Mouse (Mus musculus) forebrain, postnatal 0 days (tissue): Measurements from ENCODE around the gene Sema4d. TPM values are rescaled to one million over a fixed set of nuclear protein-coding genes. Genes with fewer than 3 reads are reported as not detected.

Experiments
- ATAC-seq: fragments of 200-750 bp; cut with Nextera tagmentation; 2 replicates; pipeline ENCODE4 v1.8.0; 2017; ENCODE audit warnings: mild to moderate bottlenecking, moderate library complexity
- DNase-seq: peaks from one replicate; pipeline ENCODE4 v3.0.0-alpha.2; 2015
- H3K27ac ChIP-seq: fragments of 300-500 bp; sonication (generic); 2 replicates; pipeline ENCODE4 v1.5.1; 2014; ENCODE audit warnings: low read depth, mild to moderate bottlenecking, antibody characterized with exemption, low read length, moderate library complexity, mixed read lengths
- H3K27me3 ChIP-seq: fragments of 300-500 bp; sonication (generic); 2 replicates; pipeline ENCODE4 v1.6.1; 2014; ENCODE audit warnings: mild to moderate bottlenecking, low read length, mixed read lengths; ENCODE audit not compliant: insufficient read depth
- H3K36me3 ChIP-seq: fragments of 300-500 bp; sonication (generic); 2 replicates; pipeline ENCODE4 v1.6.1; 2014; ENCODE audit warnings: mild to moderate bottlenecking, moderate library complexity; ENCODE audit not compliant: insufficient read depth
- H3K4me1 ChIP-seq: fragments of 300-500 bp; sonication (generic); 2 replicates; pipeline ENCODE4 v1.6.1; 2014; ENCODE audit warnings: antibody characterized with exemption; ENCODE audit not compliant: insufficient read depth
- H3K4me2 ChIP-seq: fragments of 300-500 bp; sonication (generic); 2 replicates; pipeline ENCODE4 v1.6.1; 2014; ENCODE audit warnings: low read depth, mild to moderate bottlenecking, moderate library complexity
- H3K4me3 ChIP-seq: fragments of 300-500 bp; sonication (generic); 2 replicates; pipeline ENCODE4 v1.5.1; 2014; ENCODE audit warnings: low read depth, low read length, mixed read lengths
- H3K9ac ChIP-seq: fragments of 300-500 bp; sonication (generic); 2 replicates; pipeline ENCODE4 v1.6.1; 2014; ENCODE audit warnings: mild to moderate bottlenecking
- H3K9me3 ChIP-seq: fragments of 300-500 bp; sonication (generic); 2 replicates; pipeline ENCODE4 v1.6.1; 2016; ENCODE audit warnings: low read length
- CTCF ChIP-seq: sonication (generic); IDR thresholded peaks from 2 replicates; pipeline ENCODE4 v1.5.1; 2016; ENCODE audit warnings: antibody characterized with exemption, control low read depth, low read depth
- WGBS: fragments of 180-500 bp; shearing (Covaris S2); extraction: QIAGEN DNeasy Blood & Tissue Kit; methylation state at CpG from one replicate; pipeline ENCODE4 v1.1.7; 2014; 5-methylcytosine and 5-hydroxymethylcytosine counted together
- polyA plus RNA-seq: library from polyadenylated mRNA; unstranded; fragments of >200 nt; fragmentation: Nextera tagmentation; extraction: Ambion mirVana; gene quantifications from 2 replicates; pipeline ENCODE4 v1.2.1, GENCODE M21; 2015
- total RNA-seq: library from RNA; depleted of rRNA; stranded (reverse); fragments of >200 nt; gene quantifications from 2 replicates; pipeline ENCODE4 v1.2.3, GENCODE M21; 2014

Gene Sema4d
- total and polyA plus RNA-seq, 2 experiments from 2014 or later, result 14.2 to 16.5 TPM

- 77% methylated on average over 11 of the region's 11 CpGs for WGBS
- Histone ChIP-seq H3K27me3 (no peaks in the 10 kb centered on the region), H3K9me3 (no peaks in the 10 kb centered on the region), H3K4me2 (no peak overlapping the region), H3K4me1 (peaks cover 29% of the 10 kb centered on the region), H3K36me3 (no peaks in the 10 kb centered on the region; the same call in 1 of the 2 replicates), H3K4me3 (no peak overlapping the region), H3K9ac (no peak overlapping the region), H3K27ac (peak overlapping the region; percentile 81)
- no peak for TF ChIP-seq CTCF
- peak; percentile 68 for DNase-seq
- ATAC-seq, result peak; percentile 24; the same call in 1 of the 2 replicates
Observed at GRCm38 (mm10) chr13:51778351-51778982, 15.1 kb downstream of the Sema4d start.

- H3K27me3 ChIP-seq, result no peaks in the 10 kb centered on the region
- 45% methylated on average over 6 of the region's 6 CpGs for WGBS
- ATAC-seq (peak; percentile 42), DNase-seq (peak; percentile 54)
- no peak for TF ChIP-seq CTCF
- peak overlapping the region; percentile 81 for H3K27ac ChIP-seq
- H3K9me3 ChIP-seq, result no peaks in the 10 kb centered on the region
- H3K36me3 ChIP-seq, result no peaks in the 10 kb centered on the region; the same call in 1 of the 2 replicates
- no peak overlapping the region for H3K4me2 ChIP-seq
- H3K9ac ChIP-seq, result no peak overlapping the region
- H3K4me3 ChIP-seq, result no peak overlapping the region
- peaks cover 29% of the 10 kb centered on the region for H3K4me1 ChIP-seq
Observed at GRCm38 (mm10) chr13:51777738-51778274, 15.7 kb downstream of the Sema4d start.

DNA sequence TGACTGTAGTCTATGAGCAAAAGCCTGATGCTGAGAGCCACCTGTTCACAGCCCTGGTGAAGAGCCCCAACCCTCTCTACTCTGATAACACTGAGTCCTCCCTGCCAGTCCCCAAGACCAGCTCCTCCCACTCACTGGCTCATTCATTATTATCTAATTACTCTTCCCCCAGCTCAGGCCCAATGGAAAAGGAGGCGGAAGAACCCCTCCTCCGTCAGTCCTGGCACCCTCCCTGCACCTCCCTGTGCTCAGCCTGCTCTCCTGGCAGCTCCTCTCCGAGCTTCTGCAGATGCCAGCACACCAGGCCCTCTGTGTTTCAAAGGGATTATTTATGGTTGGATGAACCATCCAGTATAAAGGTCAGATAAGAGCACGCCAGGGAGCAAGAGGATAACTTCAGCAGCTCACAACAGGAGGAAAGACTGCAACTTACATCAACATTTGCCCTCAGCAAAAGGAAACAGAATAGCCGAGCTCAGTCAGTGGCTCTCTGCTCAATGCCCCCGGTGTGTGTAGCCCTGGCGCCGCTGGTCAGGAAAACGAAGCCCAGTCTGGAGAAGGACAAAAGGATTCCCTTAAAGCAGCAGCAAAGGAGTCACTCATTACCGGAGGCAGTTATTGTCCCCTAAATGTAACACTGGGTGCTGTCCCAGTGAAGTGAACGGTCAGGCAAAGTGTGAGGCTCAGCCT lies 16.4 kb downstream of the Sema4d start:
- no peak for TF ChIP-seq CTCF
- 8% methylated on average over 11 of the region's 11 CpGs for WGBS
- DNase-seq (peak; percentile 84), ATAC-seq (peak; percentile 87)
- no peaks in the 10 kb centered on the region for H3K27me3 ChIP-seq
- peak overlapping the region; percentile 81 for H3K27ac ChIP-seq
- H3K36me3 ChIP-seq, result no peaks in the 10 kb centered on the region; the same call in 1 of the 2 replicates
- H3K9ac ChIP-seq, result no peak overlapping the region
- no peak overlapping the region for H3K4me2 ChIP-seq
- H3K4me1 ChIP-seq, result peaks cover 29% of the 10 kb centered on the region
- H3K4me3 ChIP-seq, result no peak overlapping the region
- H3K9me3 ChIP-seq, result no peaks in the 10 kb centered on the region

GRCm38 (mm10) chr13:51776160-51776737 lies 17.3 kb downstream of the Sema4d start:
- H3K27me3 ChIP-seq, result no peaks in the 10 kb centered on the region
- 91% methylated on average over 6 of the region's 6 CpGs for WGBS
- H3K36me3 ChIP-seq, result no peaks in the 10 kb centered on the region; the same call in 1 of the 2 replicates
- H3K9me3 ChIP-seq, result no peaks in the 10 kb centered on the region
- H3K9ac ChIP-seq, result no peak overlapping the region
- peak overlapping the region; percentile 19 for H3K4me2 ChIP-seq
- no peak for TF ChIP-seq CTCF
- H3K4me1 ChIP-seq, result peaks cover 29% of the 10 kb centered on the region
- DNase-seq, result no peak
- H3K27ac ChIP-seq, result no peak overlapping the region
- no peak overlapping the region for H3K4me3 ChIP-seq
- no peak for ATAC-seq

- no peak overlapping the region for H3K9ac ChIP-seq
- peak; percentile 40 for ATAC-seq
- TF ChIP-seq CTCF, result no peak
- no peaks in the 10 kb centered on the region; the same call in 1 of the 2 replicates for H3K36me3 ChIP-seq
- no peak for DNase-seq
- H3K4me1 ChIP-seq, result peaks cover 4% of the 10 kb centered on the region; the same call in 1 of the 2 replicates
- no peak overlapping the region for H3K4me3 ChIP-seq
- peak overlapping the region; percentile 29; the same call in 1 of the 2 replicates for H3K27ac ChIP-seq
- H3K4me2 ChIP-seq, result no peak overlapping the region
- 58% methylated on average over 10 of the region's 10 CpGs for WGBS
- H3K9me3 ChIP-seq, result no peaks in the 10 kb centered on the region
- no peaks in the 10 kb centered on the region for H3K27me3 ChIP-seq
Observed at GRCm38 (mm10) chr13:51771802-51772206, 21.7 kb downstream of the Sema4d start.

- Histone ChIP-seq H3K4me1 (0 out of 2 replicates have a peak, but pooled peaks cover 1% of the 10 kb centered on the region), H3K4me3 (no peak overlapping the region), H3K4me2 (no peak overlapping the region), H3K27me3 (no peaks in the 10 kb centered on the region), H3K9me3 (no peaks in the 10 kb centered on the region), H3K36me3 (no peaks in the 10 kb centered on the region; the same call in 1 of the 2 replicates), H3K27ac (no peak overlapping the region), H3K9ac (no peak overlapping the region)
- no peak for ATAC-seq
- 90% methylated on average over 14 of the region's 14 CpGs for WGBS
- TF ChIP-seq CTCF, result no peak
- no peak for DNase-seq
Observed at GRCm38 (mm10) chr13:51770647-51771427, 22.7 kb downstream of the Sema4d start.
